Mouse (Mus musculus) right cerebral cortex, postnatal 4 days (tissue): ENCODE measurements around the gene Apof.
"Not testable (repeated sequence)": the region's sequence is repeated elsewhere in the genome, so short reads cannot be mapped to it uniquely, and the experiment has no call there.

ENCODE experiments used
- DNase-seq: peaks from one replicate; pipeline ENCODE4 v3.0.0-alpha.2; 2022

Apof gene

GRCm38 (mm10) chr10:128259946-128260345 lies 8.5 kb upstream of the Apof start:
- DNase-seq: no peak

- not testable (repeated sequence) for DNase-seq
These were observed 8.1 kb upstream of the Apof start for GRCm38 (mm10) chr10:128260376-128260775.

GRCm38 (mm10) chr10:128262300-128262699 lies 6.2 kb upstream of the Apof start:
- DNase-seq: no peak

- DNase-seq: no peak
These were observed 4.8 kb upstream of the Apof start for GRCm38 (mm10) chr10:128263393-128264310.

- no peak for DNase-seq
These were observed 887 bp downstream of the Apof start for GRCm38 (mm10) chr10:128269206-128269910.

GRCm38 (mm10) chr10:128270287-128270841 lies 1.9 kb downstream of the Apof start, which contains the start of gene Stat2:
TSS of gene Stat2 (plus strand) at chr10:128270559.
- peak; percentile 90 for DNase-seq

- DNase-seq: no peak
These were observed 2.4 kb downstream of the Apof start for GRCm38 (mm10) chr10:128270866-128271265.

GRCm38 (mm10) chr10:128271883-128272282 lies 3.4 kb downstream of the Apof start:
- DNase-seq: no peak

- not testable (repeated sequence) for DNase-seq
These were observed 4.5 kb downstream of the Apof start for GRCm38 (mm10) chr10:128272819-128273439.

GRCm38 (mm10) chr10:128275374-128275773 lies 6.9 kb downstream of the Apof start:
- not testable (repeated sequence) for DNase-seq

- DNase-seq: no peak
These were observed 9.7 kb downstream of the Apof start for GRCm38 (mm10) chr10:128278158-128278557.

- no peak for DNase-seq
These were observed 12.5 kb downstream of the Apof start for GRCm38 (mm10) chr10:128280943-128281342.

GRCm38 (mm10) chr10:128281682-128282081 lies 13.2 kb downstream of the Apof start:
- DNase-seq: no peak

- DNase-seq: no peak
These were observed 14.5 kb downstream of the Apof start for GRCm38 (mm10) chr10:128282886-128283450.

GRCm38 (mm10) chr10:128283604-128284579 lies 15.4 kb downstream of the Apof start:
- DNase-seq: peak; percentile 81

- not testable (repeated sequence) for DNase-seq
These were observed 22.1 kb downstream of the Apof start for GRCm38 (mm10) chr10:128290594-128290993.

GRCm38 (mm10) chr10:128296370-128297090 lies 28.1 kb downstream of the Apof start:
- DNase-seq: no peak

- DNase-seq: no peak
These were observed 28.8 kb downstream of the Apof start for GRCm38 (mm10) chr10:128297221-128297620.

GRCm38 (mm10) chr10:128297622-128298021 lies 29.2 kb downstream of the Apof start:
- no peak for DNase-seq

- DNase-seq: no peak
These were observed 29.8 kb downstream of the Apof start for GRCm38 (mm10) chr10:128298243-128298642.
